Mouse (Mus musculus): Measurements from ENCODE around the gene Arl6ip5. TPM values are rescaled to one million over a fixed set of nuclear protein-coding genes. Genes with fewer than 3 reads are reported as not detected.
"Not testable (repeated sequence)": the region's sequence is repeated elsewhere in the genome, so short reads cannot be mapped to it uniquely, and the experiment has no call there.

Gene Arl6ip5
- total and polyA plus RNA-seq, 3 experiments = 47.9 to 146 (median 115) TPM

DNA sequence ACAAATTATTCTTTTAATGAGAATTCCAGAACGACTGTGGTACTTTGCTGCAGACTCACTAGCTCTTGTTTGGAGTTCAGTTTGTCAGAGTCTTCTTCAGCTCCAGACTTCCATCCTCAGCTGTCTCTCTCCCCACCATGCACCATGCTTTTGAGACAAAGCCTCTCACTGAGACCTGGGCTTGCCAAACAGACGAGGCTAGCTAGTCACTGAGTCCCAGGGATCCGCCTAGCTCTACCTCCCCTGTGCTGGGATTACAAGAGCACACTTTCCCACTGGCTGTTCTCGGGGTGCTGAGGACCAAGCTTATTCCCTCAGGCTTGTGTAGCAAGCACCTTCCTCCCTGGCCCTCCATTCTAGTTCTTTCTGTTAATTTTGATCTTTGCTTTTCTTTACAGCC is 13.1 kb downstream of the Arl6ip5 start:
- no peak for DNase-seq

- no peak for DNase-seq
Measured at GRCm38 (mm10) chr6:97224505-97224904, 14.0 kb downstream of the Arl6ip5 start.

- DNase-seq = no peak
Measured at GRCm38 (mm10) chr6:97226083-97226491, 15.6 kb downstream of the Arl6ip5 start.

DNA sequence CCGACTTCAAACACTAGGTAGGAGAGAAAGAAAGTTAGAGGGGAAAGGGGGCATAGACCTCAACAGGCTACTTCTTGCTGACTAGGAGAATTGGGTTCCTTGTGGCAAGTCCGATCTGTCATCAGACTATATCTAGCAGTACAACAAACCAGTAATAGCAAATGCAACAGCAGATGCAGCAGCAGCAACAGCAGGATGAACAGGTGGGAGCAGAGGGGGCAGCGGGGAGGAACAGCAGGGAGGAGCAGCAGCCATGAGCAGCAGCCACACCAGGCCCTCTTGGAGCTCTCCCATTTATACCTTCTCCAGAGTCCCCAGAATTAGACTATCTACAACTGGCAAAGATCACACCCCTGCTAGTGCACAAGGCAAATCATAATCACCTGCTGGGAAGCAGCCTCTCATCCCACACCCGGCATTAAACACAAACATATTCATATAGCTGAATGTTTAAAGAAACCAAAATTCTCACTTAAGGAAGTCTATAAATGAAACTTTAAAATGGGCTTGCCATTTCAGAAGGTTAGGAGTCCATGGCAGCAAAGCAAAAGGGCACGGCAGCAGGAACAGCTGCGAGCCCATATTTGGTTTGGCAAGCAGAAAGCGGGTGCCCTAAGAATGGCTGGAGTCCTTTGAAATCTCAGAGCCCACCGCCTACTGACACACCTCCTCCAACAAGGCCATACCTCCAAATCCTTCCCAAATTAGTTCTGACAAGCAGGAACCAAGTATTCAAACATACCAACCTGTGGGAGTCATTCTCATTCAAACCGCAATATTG is 16.8 kb downstream of the Arl6ip5 start:
- no peak for DNase-seq

DNA sequence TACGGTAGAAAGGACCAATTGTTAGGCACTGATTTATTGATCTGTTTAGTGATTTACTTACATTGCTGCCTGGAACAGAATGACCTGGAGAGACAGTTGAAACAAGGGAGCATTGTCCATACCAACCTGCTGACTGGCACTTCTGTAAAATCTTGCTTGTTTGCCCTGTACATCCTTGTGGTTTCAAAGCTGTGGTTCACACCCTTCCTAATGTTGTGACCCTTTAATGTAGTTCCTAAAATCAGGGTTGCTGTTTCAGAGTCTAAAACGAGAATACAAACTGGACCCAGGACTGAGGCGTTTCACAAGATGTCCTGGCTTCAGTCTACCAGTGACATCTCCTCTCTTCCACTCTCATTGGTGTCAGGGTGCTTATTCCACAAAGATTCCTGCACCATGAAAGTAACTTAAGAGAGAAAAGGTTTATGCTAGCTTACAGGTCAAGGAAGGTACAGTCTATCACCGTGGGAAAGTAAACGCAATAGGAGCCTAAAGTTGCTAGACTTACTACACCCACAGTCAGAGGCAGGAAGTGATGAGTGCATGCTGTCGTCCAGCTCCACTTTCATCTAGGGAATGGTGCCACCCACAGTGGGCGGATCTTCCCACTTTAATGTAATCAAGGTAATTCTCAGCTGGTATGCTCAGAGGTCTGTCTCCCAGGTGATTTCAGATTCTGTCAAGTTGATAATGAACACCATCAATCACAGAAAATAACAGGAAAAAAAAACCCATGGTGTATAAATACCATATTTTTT is 24.6 kb downstream of the Arl6ip5 start:
- DNase-seq = no peak

DNA sequence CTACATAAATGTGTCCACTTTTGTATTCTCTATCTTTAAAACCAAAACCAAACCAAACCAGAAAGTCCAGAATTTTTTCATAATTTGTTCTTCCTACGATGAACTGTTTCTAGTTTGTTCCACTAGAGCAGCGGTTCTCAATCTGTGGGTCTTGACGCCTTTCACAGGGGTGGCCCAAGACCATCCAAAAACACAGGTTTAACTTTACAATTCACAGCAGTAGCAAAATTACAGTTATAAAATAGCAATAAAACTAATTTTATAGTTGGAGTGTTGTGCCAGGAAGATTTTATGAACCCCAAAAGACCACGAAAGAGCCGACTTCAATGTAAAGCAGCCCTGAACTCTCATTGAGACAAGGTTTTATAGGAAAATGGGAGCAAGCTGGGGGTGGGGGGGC is 25.6 kb downstream of the Arl6ip5 start:
- no peak for DNase-seq

GRCm38 (mm10) chr6:97239360-97239759 is 28.9 kb downstream of the Arl6ip5 start:
- DNase-seq = no peak

GRCm38 (mm10) chr6:97240092-97240491 is 29.6 kb downstream of the Arl6ip5 start:
- DNase-seq = no peak

DNA sequence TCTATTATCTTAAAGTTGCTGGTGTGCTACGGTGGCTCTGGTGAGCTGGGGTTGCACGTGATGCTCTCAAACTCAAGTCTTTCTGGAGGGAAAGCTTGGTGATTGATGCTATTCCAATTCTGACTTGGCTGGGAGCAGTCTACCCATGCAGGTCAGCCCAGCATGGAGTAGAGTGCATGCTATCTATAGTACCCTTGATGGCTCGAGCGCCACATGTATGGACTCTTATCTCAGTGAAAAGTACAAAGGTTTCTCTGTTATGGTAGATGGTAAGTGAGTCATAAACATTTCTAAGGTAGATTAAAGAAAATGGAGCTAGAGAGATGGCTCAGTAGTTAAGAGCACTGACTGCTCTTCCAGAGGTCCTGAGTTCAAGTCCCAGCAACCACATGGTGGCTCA is 32.0 kb downstream of the Arl6ip5 start:
- no peak for DNase-seq

DNA sequence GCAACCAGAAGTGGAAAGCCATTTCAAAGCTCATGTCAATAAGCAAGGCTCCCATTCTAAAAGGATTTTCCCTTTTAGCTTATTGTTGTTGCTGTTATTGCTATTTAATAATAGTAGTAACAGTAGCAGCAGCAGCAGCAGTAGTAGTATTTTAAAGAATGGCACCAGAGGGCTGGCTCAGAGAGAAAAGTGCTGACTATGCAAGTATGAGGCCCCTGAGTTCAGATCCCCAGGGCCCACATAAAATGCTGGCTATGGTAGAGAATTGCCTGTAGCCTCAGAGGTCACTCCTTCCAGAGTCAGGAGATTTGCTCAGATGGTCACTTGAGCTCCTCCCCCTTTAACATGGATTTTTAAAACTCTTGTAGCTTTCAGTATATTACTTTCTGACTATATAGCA is 34.7 kb downstream of the Arl6ip5 start:
- DNase-seq = no peak

GRCm38 (mm10) chr6:97250966-97251365 is 40.5 kb downstream of the Arl6ip5 start:
- peak; percentile 65 for DNase-seq

- DNase-seq = peak; percentile 13
Measured at GRCm38 (mm10) chr6:97252086-97252485, 41.6 kb downstream of the Arl6ip5 start.

DNA sequence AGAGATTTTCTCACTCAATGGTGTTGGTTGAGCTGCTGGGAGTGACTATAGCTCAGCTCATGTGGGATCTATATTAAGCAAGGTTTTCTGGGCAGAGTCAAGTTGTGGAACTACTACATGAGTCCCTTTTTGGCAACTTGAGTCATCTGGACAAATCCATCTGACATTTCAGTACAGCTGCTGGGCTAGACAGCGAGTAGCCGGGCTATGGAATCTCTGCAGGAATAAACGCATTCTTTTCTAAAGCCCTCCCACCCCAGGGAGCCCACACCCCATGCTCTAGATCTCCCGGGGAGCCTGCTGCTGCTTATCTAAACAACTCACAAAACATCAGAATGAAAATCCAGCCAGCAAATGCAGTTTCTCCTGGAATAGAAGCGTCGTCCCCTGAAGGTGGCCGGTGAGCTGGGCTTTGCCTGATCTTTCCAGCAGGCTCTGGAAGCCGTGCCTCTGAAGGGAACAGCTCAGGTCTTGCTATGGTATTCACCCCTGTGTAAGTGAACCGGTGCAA is 42.3 kb downstream of the Arl6ip5 start, which contains the start of gene Lmod3:
Gene Lmod3, minus strand, starts transcription at position 49 of the 511 bp plus-strand sequence.
- no peak for DNase-seq

DNA sequence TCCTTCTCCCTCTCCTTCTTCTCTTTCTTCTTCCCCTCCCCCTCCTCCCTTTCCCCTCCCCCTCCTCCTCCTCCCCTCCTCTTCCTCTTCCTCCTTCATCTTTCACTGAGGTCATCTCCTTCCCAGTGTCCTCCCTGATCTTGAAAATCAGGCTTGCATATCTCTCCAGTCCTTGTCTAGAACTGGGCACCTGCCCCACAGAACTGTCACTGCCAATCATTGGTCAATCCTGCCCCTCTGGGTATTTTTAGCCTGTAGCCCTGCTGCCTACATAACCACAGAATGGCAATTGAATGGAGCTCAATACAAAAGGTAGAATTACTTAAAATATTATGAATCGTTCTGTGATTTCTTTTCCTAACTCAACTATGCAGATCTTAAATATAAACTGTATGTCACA is 48.0 kb downstream of the Arl6ip5 start:
- DNase-seq = no peak

DNA sequence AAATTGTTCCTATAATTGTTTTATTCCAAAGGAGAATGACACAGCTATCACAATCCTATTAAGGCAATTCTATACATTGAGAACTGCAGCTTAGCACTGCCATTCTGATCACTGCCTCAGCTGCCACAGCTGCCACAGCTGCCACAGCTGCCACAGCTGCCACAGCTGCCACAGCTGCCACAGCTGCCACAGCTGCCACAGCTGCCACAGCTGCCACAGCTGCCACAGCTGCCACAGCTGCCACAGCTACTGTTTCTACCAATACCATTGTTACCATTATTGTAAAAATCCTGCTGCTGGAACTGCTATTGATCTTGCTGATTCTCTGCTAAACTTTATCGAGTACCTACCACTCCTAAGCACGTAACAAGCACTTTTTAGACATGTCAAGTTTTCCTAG is 49.4 kb downstream of the Arl6ip5 start:
- DNase-seq = not testable (repeated sequence)

GRCm38 (mm10) chr6:97262229-97262628 is 51.7 kb downstream of the Arl6ip5 start:
- DNase-seq = no peak

- DNase-seq = not testable (repeated sequence)
Measured at GRCm38 (mm10) chr6:97263750-97264149, 53.3 kb downstream of the Arl6ip5 start.

DNA sequence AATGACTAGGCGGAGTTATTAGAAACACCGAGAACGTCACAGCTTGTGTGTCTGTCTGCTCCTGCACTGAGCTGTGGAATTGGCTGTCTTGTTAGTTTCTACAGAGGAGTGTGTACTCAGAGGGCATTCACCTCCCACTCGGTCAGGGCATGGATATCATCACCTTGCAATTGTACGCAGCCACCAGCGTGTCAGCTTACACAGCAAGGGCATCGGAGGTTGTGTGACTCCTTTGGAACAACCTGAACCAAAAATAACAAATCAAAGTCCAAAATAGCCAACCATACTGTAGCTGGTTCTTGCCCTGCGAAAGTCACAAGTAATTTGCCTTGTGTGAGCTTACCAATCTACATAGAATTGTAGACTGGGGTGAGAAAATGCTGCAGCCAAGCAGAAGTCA is 54.8 kb downstream of the Arl6ip5 start:
- DNase-seq = no peak

- no peak for DNase-seq
Measured at GRCm38 (mm10) chr6:97265705-97266104, 55.2 kb downstream of the Arl6ip5 start.

- DNase-seq = no peak
Measured at GRCm38 (mm10) chr6:97266661-97267060, 56.2 kb downstream of the Arl6ip5 start.

DNA sequence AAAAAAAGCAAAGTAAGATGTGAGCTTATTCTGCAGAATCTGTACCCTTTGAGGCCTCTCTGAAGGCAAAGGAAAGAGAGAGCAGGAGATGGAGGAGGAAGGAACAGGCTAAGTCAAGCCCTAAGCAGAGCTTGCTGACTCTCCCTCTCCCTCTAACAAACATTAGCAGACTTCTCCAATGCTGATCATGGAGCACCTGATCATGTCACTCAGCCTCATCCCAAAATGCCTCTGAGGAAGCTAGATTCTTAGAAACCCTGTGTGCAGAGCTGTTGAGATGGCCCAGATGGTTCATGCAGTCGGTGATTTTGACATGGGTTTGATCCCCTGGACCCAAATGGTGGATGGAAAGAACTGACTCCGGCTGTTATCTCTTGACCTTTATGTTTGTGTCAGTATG is 56.6 kb downstream of the Arl6ip5 start:
- no peak for DNase-seq

DNA sequence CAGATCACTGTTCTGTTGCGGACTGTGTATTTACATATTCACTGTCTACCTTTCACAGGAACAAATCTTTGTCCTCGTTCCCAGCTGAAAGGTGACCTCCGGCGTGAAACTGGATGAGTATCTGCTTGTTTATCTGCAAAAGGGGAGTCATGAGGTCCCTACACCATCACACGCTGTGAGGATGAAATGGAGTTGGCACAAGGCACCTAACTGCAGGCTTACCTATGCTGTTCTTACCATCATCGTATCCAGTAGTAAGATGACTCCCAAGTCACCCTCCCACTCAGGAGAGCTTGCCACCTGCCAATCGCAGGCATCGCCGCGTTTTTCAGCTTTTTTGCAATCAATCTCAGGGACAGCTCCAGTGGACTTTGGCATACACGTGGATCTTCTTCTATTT is 59.1 kb downstream of the Arl6ip5 start:
- DNase-seq = no peak

GRCm38 (mm10) chr6:97272349-97272748 is 61.9 kb downstream of the Arl6ip5 start:
- no peak for DNase-seq
